Mouse (Mus musculus) left cerebral cortex, adult 11 months (tissue): ENCODE data around the gene Sorcs1.

Experiments
- DNase-seq: peaks from one replicate; pipeline ENCODE4 v3.0.0; 2022; ENCODE audit warnings: low spot score

The Sorcs1 gene

DNA sequence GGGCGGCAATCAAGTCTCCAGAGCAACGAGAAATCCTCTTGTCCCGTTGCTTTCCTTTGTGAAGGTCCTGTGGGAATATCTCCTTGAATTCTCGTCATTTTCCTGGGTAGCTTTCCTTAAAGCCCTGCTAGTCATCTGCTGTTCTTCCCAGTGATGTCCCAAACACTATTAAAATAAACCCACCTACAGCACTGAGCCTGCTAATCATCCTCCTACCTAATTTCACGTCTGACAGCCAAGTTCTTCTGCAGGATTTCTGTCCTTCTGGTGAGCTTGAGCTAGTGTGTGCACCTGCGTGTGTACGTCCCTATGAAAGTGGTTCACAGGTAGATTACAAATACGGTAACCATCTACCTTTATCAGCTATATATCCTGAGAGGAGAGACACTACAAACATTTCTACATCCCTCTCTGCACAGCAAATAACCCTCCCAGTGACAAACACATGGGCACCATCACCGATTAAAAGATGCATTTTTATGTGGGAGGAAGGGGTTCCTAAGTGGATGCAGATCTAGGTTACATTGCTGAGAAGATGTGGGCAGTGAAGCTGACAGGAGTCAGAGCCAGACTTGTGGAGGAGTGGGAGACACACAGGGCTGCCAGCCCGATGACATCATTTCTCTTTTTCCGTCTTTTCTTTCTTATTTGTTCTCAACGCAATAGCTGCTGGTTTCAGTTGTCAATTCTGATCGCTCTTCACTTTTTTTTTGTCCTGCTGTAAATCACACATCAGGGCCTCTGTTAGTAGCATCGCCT, 259.3 kb downstream of the Sorcs1 start:
- DNase-seq, result no peak

GRCm38 (mm10) chr19:50410561-50410960, 267.9 kb downstream of the Sorcs1 start:
- DNase-seq, result no peak

DNA sequence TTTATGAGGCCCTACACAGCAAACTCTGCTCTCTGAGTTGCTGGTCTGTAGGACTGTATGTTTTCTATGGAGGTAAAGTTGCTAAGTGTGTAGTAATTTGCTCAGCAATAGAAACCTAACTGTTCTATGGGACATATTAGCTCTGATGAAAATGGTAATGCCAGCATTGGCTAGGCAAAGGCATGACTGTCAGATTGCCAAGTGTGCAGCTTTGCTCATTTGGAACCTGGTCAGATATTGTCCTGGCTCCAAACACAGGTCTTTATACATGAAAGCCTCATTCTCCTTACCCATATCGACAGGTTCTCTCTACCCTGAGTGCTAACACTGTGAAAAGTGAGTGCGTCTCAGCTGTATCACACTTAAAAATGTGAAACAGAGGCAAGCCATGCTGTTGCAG, 280.1 kb downstream of the Sorcs1 start:
- DNase-seq, result no peak

- no peak for DNase-seq
Observed at GRCm38 (mm10) chr19:50395731-50396130, 282.7 kb downstream of the Sorcs1 start.

- no peak for DNase-seq
Observed at GRCm38 (mm10) chr19:50394101-50394500, 284.3 kb downstream of the Sorcs1 start.

- no peak for DNase-seq
Observed at GRCm38 (mm10) chr19:50389925-50390552, 288.4 kb downstream of the Sorcs1 start.

GRCm38 (mm10) chr19:50378901-50379300, 299.5 kb downstream of the Sorcs1 start:
- no peak for DNase-seq

DNA sequence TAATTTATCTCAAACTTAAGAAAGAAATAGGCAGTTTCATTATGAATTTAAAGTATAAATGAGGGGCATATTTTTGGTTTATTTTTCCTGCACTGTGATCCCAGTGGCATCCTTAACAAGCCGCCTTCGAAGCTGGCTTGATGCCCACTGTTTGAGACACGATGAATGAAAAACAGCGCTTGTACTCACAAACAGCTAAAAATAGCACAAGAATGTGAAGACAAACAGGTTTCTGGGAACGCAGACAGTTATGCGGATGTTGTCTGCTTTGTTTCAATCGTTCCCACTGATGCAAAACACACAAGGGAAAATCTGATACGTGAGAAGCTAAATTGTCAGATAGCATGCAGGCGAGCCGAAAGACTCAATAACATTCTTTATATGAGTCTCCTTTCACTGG, 303.7 kb downstream of the Sorcs1 start:
- no peak for DNase-seq

DNA sequence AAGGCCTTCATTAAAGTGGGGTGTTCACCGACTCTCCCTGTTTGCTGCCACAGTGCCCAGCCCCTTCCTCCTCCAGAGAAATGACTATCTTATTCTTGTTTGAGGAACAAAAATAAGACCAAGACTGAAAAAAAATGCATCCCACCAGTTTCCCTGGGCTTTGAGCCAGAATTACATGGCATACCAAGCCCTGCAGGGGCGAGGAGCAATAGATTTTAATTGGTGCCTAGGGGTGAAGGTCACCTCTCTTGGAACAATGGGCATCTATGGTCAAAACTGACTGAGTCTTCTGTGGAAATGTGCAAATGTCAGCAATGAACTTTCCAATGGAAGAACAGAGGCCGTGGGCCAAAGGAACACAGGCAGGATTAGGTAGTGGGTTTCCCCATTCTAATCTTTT, 312.0 kb downstream of the Sorcs1 start:
- DNase-seq, result no peak

DNA sequence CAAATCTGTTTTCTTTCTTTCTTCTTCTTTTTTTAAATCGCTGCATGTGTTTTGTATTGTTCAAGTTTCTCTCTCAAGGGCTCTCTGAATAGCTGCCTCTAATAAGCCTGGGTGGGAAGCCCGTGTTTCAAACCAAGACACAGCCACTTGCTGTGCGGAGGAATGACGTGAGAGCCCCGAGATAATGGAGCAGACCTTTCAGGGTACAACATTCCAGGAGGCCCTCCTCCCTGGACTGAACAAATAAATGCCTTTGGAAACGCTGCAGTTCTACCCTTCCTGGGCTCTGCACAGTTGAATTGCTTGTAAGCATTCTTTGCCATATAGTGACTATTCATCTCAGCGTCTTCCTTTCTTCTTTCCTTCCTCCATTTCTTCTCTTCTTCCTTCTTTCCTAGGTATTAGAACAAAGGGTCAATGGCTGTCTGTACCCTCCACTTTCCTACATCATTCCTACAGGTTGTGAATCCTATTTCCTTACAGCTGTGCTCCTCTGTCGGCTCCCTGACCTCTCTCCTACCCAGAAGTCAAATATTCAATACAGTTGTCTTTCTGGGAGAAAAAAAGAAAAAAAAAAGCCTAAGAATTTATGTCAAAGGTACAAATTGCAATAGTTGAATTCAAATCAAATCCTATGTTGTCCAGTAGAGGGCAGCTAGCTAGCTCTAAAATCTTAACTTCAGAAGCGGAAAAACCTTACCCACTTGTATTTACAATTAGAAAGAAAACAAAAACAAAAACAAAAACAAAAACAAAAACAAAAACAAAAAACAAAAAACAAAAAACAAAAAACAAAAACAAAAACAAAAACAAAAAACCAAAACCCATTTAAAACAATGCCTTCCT, 315.6 kb downstream of the Sorcs1 start:
- no peak for DNase-seq

DNA sequence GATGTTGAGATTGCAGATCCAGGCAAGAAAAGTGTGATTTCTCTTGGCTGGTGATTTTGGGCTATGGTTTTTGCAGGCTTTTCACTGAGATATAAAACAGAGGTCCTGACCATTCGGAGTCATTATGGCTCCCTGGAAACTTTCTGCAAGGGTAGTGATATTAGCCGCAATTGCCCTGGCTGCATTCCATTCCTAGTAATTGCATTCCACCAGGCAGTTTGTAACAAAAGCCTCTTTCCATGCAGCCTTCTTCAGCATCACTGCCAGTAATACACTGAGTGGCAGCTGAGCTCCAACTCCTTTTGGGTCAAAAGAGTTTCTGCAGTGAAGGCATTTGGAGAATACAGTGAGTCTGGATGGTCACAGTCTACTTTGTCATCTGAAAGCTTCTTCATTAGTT, 319.9 kb downstream of the Sorcs1 start:
- no peak for DNase-seq

- DNase-seq, result no peak
Observed at GRCm38 (mm10) chr19:50339211-50339610, 339.2 kb downstream of the Sorcs1 start.

DNA sequence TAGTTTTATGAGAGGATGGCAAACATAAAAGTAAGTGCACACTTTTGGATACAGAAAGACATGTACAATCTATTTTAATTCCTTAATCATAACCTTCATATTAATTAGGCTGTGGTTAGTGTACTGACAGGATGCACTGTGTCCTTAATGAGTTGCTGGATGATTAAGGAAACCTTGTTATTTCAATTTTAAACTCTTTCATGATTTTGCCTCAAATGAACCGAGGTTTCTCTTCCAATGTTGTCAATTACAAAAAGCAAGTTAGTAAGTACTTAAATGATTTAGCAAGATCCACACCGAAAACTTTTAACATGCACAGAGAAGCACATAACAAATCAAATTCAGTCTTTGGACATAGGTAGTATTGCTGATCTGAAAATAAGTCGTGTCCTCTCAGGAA, 341.7 kb downstream of the Sorcs1 start:
- no peak for DNase-seq

- no peak for DNase-seq
Observed at GRCm38 (mm10) chr19:50331136-50331535, 347.3 kb downstream of the Sorcs1 start.

DNA sequence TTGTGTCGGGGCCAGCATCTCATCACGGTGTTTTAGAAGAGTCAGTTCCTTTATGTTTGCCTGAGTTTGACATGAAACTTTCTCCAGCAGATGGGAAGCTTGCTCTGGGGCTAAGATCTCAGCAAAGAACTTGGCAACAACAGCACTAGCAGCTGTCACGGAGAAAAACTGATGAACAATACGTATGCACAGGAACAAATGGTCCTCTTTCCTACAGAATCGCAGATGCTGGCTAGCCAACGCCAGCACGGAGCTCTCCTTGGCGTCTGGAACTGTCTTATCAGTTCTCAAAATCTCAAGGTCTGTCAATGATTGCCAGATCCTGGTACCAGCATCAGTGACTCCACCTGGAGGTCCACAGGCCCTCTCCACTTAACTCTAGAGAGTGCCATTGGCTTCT, 350.6 kb downstream of the Sorcs1 start:
- peak; percentile 12 for DNase-seq

- no peak for DNase-seq
Observed at GRCm38 (mm10) chr19:50326151-50326550, 352.3 kb downstream of the Sorcs1 start.

DNA sequence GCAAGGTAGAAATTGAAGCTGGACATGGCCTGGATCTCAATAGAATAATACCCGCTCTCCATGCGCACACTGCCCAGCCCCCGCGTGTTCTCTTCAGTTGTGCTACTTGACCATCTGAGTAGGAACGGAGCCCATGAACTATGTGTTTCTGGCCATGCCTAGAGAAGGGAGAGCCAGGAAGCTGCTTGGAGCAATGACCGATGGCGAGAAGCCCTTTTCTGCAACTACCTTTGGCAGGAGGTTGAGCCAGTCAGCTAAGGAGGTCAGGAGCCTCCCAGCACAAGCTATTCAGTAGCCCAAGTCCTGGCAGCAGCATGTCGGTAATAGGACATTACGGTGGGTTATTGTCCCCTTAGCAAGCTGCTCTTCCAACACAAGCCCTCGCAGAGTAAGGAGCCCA, 352.8 kb downstream of the Sorcs1 start:
- DNase-seq, result no peak

DNA sequence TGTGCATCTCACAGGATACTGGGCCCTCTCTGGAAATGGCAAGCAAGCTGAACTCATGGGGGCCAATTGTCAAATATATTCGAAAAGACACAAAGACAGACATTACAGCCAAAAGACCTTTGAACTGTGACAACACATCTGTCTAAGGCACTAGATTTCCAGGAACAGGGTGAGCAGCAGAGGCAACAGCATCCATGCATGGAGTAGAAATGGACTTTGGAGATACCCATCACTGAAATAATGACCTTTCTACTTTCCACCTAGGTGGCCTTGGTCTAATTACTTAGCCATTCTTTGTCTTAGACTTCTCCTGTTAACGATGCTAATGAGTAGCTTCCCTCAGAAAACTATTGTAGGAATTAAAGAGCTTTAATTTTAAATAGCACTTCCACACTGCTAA, 371.4 kb downstream of the Sorcs1 start:
- no peak for DNase-seq

- DNase-seq, result no peak
Observed at GRCm38 (mm10) chr19:50294205-50294604, 384.2 kb downstream of the Sorcs1 start.

DNA sequence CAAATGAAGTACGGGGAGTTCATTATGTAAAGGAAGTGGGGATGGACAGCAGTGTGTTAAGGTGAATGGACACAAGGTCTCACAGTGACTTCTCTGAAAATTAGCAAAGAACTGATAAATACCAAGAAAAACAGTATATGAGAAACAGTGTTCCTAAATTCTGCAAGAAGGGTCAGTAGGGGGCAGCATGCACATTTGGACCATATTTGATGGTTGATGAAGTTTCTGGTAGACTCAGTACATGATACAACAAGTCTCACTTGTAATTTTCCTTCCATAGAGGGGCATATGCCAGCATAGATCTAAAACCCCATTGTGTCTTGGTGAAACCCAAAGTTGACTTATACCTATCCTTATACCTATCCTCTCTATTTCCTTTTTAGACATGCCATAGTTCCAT, 414.0 kb downstream of the Sorcs1 start:
- peak; percentile 17 for DNase-seq

- peak; percentile 12 for DNase-seq
Observed at GRCm38 (mm10) chr19:50258718-50259413, 419.6 kb downstream of the Sorcs1 start.

DNA sequence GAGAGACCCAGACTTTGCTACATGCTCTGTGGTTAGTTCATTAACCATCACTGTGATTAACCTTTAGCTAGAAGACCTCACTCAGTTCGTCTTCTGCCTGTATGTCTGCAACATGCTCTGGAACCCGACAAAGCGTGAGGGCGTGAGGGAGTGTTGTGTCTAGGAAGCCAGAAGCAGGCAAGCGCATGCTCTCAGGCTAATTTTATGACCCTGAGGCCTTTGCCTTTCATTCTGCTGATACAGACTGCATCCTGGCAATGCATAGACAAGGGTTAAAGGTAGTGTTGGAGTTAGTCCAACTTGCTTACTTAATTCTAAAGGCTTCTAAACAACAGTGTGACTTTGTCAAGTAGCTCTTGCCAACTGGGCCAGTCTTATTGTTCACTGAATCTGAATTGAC, 458.0 kb downstream of the Sorcs1 start:
- DNase-seq, result no peak
